15 mouse cellular contexts compared by ENCODE assay signal in genomic region chr9:56850128-56850904, GRCm38 (mm10). TPM values are rescaled to one million over a fixed set of nuclear protein-coding genes. Genes with fewer than 3 reads are reported as not detected.
DNase-seq lines count a peak whose midpoint lies in the region; ATAC-seq and TF ChIP-seq lines count a peak whose summit lies in the region.
"Had no signal": no experiment of that assay in that cellular context is flagged by ENCODE, and none has a peak within 500 bp of the region (broad histone marks: within the 10 kb centered on the region; RNA-seq: fewer than 3 reads in every experiment).

No protein-coding gene starts in this region.

- H3K27ac ChIP-seq in heart, embryonic 13.5 days (replicated peaks): no peak overlapping the region; the same call in 1 of the 2 replicates
- H3K27ac ChIP-seq in midbrain, postnatal 0 days (ENCODE audit: low read depth, low read length): no peak overlapping the region
- no peak overlapping the region for H3K27ac ChIP-seq in midbrain, embryonic 13.5 days
- H3K27ac ChIP-seq in small intestine, adult 2 months (ENCODE audit: insufficient read depth, low read depth, low read length): 0 out of 2 replicates have a peak overlapping the region, but pooled peaks have one; percentile 12
- H3K27ac ChIP-seq: limb, embryonic 13.5 days had no signal

- H3K27me3 ChIP-seq in heart, embryonic 13.5 days (replicated peaks): peaks cover 22% of the 10 kb centered on the region
- no peaks in the 10 kb centered on the region for H3K27me3 ChIP-seq in midbrain, postnatal 0 days (ENCODE audit: insufficient read depth, low read length)
- no peaks in the 10 kb centered on the region for H3K27me3 ChIP-seq in midbrain, embryonic 13.5 days
- H3K27me3 ChIP-seq in small intestine, adult 2 months (ENCODE audit: control insufficient read depth, insufficient read depth, low read length): no peaks in the 10 kb centered on the region

- peaks cover 35% of the 10 kb centered on the region for H3K4me1 ChIP-seq in heart, embryonic 13.5 days
- H3K4me1 ChIP-seq in midbrain, postnatal 0 days (ENCODE audit: insufficient read depth, low read length): no peaks in the 10 kb centered on the region
- peaks cover 9% of the 10 kb centered on the region for H3K4me1 ChIP-seq in midbrain, embryonic 13.5 days (replicated peaks)
- H3K4me1 ChIP-seq in small intestine, adult 2 months (ENCODE audit: control insufficient read depth, insufficient read depth, insufficient read length, low read length): no peaks in the 10 kb centered on the region

- no peak overlapping the region for H3K4me3 ChIP-seq in heart, embryonic 13.5 days
- H3K4me3 ChIP-seq in midbrain, postnatal 0 days (ENCODE audit: low read depth, low read length): no peak overlapping the region
- H3K4me3 ChIP-seq in midbrain, embryonic 13.5 days (replicated peaks): no peak overlapping the region
- no peak overlapping the region for H3K4me3 ChIP-seq in small intestine, adult 2 months (ENCODE audit: low read depth, low read length)
- H3K4me3 ChIP-seq: erythroblast, embryonic 14.5 days; limb, embryonic 13.5 days; myocyte had no signal

- peak overlapping the region; percentile 54 for H3K9ac ChIP-seq in heart, embryonic 13.5 days
- no peak overlapping the region for H3K9ac ChIP-seq in midbrain, postnatal 0 days (replicated peaks; ENCODE audit: low read length, poor library complexity, severe bottlenecking)
- H3K9ac ChIP-seq in midbrain, embryonic 13.5 days (replicated peaks): no peak overlapping the region
- H3K9ac ChIP-seq: limb, embryonic 13.5 days had no signal

- H3K36me3 ChIP-seq in heart, embryonic 13.5 days: no peaks in the 10 kb centered on the region
- H3K36me3 ChIP-seq in midbrain, postnatal 0 days (ENCODE audit: insufficient read depth, low read length): no peaks in the 10 kb centered on the region
- H3K36me3 ChIP-seq in midbrain, embryonic 13.5 days: no peaks in the 10 kb centered on the region
- H3K36me3 ChIP-seq in small intestine, adult 2 months (ENCODE audit: control insufficient read depth, insufficient read depth, low read length): no peaks in the 10 kb centered on the region
- H3K36me3 ChIP-seq: limb, embryonic 13.5 days had no signal

- TF ChIP-seq POLR2A in small intestine, adult 2 months (IDR thresholded peaks at IDR 0.05; ENCODE audit: low read depth, low read length): no peak

- no peaks in the 10 kb centered on the region for H3K9me3 ChIP-seq in heart, embryonic 13.5 days
- H3K9me3 ChIP-seq in midbrain, postnatal 0 days (ENCODE audit: low read length): no peaks in the 10 kb centered on the region
- H3K9me3 ChIP-seq in midbrain, embryonic 13.5 days: no peaks in the 10 kb centered on the region
- H3K9me3 ChIP-seq: limb, embryonic 13.5 days had no signal

- WGBS in heart, embryonic 13.5 days: 62% methylated on average over 14 of the region's 14 CpGs
- 77% methylated on average over 14 of the region's 14 CpGs for WGBS in midbrain, postnatal 0 days
- 79% methylated on average over 14 of the region's 14 CpGs for WGBS in midbrain, embryonic 13.5 days
- 55% methylated on average over 14 of the region's 14 CpGs for WGBS in small intestine, adult 2 months

- TF ChIP-seq CTCF in midbrain, postnatal 0 days (IDR thresholded peaks at IDR 0.05): no peak
- TF ChIP-seq CTCF in small intestine, adult 2 months (IDR thresholded peaks at IDR 0.05; ENCODE audit: extremely low read depth, insufficient read length, insufficient replicate concordance, low read depth, low read length): no peak

- ATAC-seq in heart, embryonic 13.5 days (ENCODE audit: extremely low read depth, insufficient number of reproducible peaks, low FRiP score, low TSS enrichment): no peak
- no peak for ATAC-seq in midbrain, postnatal 0 days (ENCODE audit: low FRiP score)
- ATAC-seq in midbrain, embryonic 13.5 days: no peak
- ATAC-seq: intestine, embryonic 16.5 days had no signal

- H3K4me2 ChIP-seq in heart, embryonic 13.5 days: no peak overlapping the region
- H3K4me2 ChIP-seq in midbrain, postnatal 0 days (ENCODE audit: low read depth, low read length, poor library complexity, severe bottlenecking): no peak overlapping the region
- H3K4me2 ChIP-seq in midbrain, embryonic 13.5 days (replicated peaks): no peak overlapping the region
- H3K4me2 ChIP-seq: limb, embryonic 13.5 days had no signal

- no peak for DNase-seq in heart, adult 9 months (ENCODE audit: low spot score in 2 of 2)
- DNase-seq in midbrain, postnatal 0 days (ENCODE audit: low spot score): peak; percentile 44
- peak; percentile 45 for DNase-seq in fat pad, adult 2 months (ENCODE audit: extremely low read depth, low read depth, low spot score)
- DNase-seq in thymus, postnatal 4 days: no peak
- DNase-seq in cerebellum, postnatal 36 days: no peak
- DNase-seq: cerebellum, adult 11 months had no signal

RNA-seq across cellular contexts. Expression of gene Odf3l1, which starts 14.2 kb away (rescaled TPM):
- 0.49 and 0.73 TPM in 2 replicates for polyA plus RNA-seq in heart, embryonic 13.5 days (2015; fragmentation: Nextera tagmentation; extraction: Ambion mirVana)
- total RNA-seq in midbrain, postnatal 0 days (2014; rRNA removed): 0.28 TPM in 1 of 2 replicates, not detected in the other
- polyA plus RNA-seq in midbrain, postnatal 0 days (2015; fragmentation: Nextera tagmentation; extraction: Ambion mirVana): 0.25 TPM in 1 of 2 replicates, not detected in the other
- polyA plus RNA-seq in midbrain, embryonic 13.5 days (2015; fragmentation: Nextera tagmentation; extraction: Ambion mirVana): not detected in 2 replicates
- 1.0 and 2.3 TPM in 2 replicates for polyA plus RNA-seq in small intestine, adult 2 months (2012; rRNA removed)
- total RNA-seq: heart, postnatal 25 days; megakaryocyte, adult 5-6 weeks had no signal
- polyA plus RNA-seq: erythroblast, embryonic 14.5 days had no signal

RNA-seq across cellular contexts. Expression of gene Cspg4, which starts 14.5 kb away (rescaled TPM):
- polyA plus RNA-seq in heart, embryonic 13.5 days (2015; fragmentation: Nextera tagmentation; extraction: Ambion mirVana): 24.2 and 26.2 TPM in 2 replicates
- 31.6 and 37.3 TPM in 2 replicates for total RNA-seq in midbrain, postnatal 0 days (2014; rRNA removed)
- 7.5 and 8.7 TPM in 2 replicates for polyA plus RNA-seq in midbrain, postnatal 0 days (2015; fragmentation: Nextera tagmentation; extraction: Ambion mirVana)
- polyA plus RNA-seq in midbrain, embryonic 13.5 days (2015; fragmentation: Nextera tagmentation; extraction: Ambion mirVana): 3.2 and 3.5 TPM in 2 replicates
- polyA plus RNA-seq in small intestine, adult 2 months (2012; rRNA removed): 8.3 and 11.4 TPM in 2 replicates
- total RNA-seq: megakaryocyte, adult 5-6 weeks had no signal
- polyA plus RNA-seq: erythroblast, embryonic 14.5 days had no signal

RNA-seq across cellular contexts. Expression of gene Lingo1, which starts 54.0 kb away (rescaled TPM):
- 1.5 and 2.3 TPM in 2 replicates for polyA plus RNA-seq in heart, embryonic 13.5 days (2015; fragmentation: Nextera tagmentation; extraction: Ambion mirVana)
- 145 and 192 TPM in 2 replicates for total RNA-seq in midbrain, postnatal 0 days (2014; rRNA removed)
- 110 and 114 TPM in 2 replicates for polyA plus RNA-seq in midbrain, postnatal 0 days (2015; fragmentation: Nextera tagmentation; extraction: Ambion mirVana)
- polyA plus RNA-seq in midbrain, embryonic 13.5 days (2015; fragmentation: Nextera tagmentation; extraction: Ambion mirVana): 35.1 and 39.0 TPM in 2 replicates
- polyA plus RNA-seq in small intestine, adult 2 months (2012; rRNA removed): 0.38 and 0.39 TPM in 2 replicates
- total RNA-seq: megakaryocyte, adult 5-6 weeks had no signal
- polyA plus RNA-seq: erythroblast, embryonic 14.5 days had no signal

Comparison
In these comparisons a context has a peak if more than half of its experiments do, and no peak if none do; other contexts are left out.
1. DNase-seq: peak in midbrain, postnatal 0 days (single experiment) and fat pad, adult 2 months (single experiment); none in heart, adult 9 months (0 of 2), thymus, postnatal 4 days (single experiment) and cerebellum, postnatal 36 days (0 of 2).
2. RNA of gene Lingo1, which starts 54.0 kb away (polyA plus RNA-seq): 110 to 114 TPM in midbrain, postnatal 0 days and 35.1 to 39.0 TPM in midbrain, embryonic 13.5 days; 1.5 to 2.3 TPM in heart, embryonic 13.5 days and 0.38 to 0.39 TPM in small intestine, adult 2 months; every median in the first group is over 10 times any median in the second.